Mouse (Mus musculus): ENCODE measurements around the gene Gm31571. TPM values are rescaled to one million over a fixed set of nuclear protein-coding genes. Genes with fewer than 3 reads are reported as not detected.
"Not testable (repeated sequence)": the region's sequence is repeated elsewhere in the genome, so short reads cannot be mapped to it uniquely, and the experiment has no call there.

Gene Gm31571
- not detected in 2 replicates for total RNA-seq (2017)

- not testable (repeated sequence) for ATAC-seq (replicated peaks in 1 of 2; ENCODE audit: insufficient read depth in 1 of 2, low FRiP score in 2 of 2, low TSS enrichment in 1 of 2, low read depth in 1 of 2, poor library complexity in 2 of 2, severe bottlenecking in 2 of 2)
Observed at GRCm38 (mm10) chrY:22051253-22051652, at the start of gene Gm31571. Gene Gm31571 (minus strand): TSS chrY:22051353.
